16 mouse cellular contexts compared by ENCODE assay signal in the genomic region with DNA sequence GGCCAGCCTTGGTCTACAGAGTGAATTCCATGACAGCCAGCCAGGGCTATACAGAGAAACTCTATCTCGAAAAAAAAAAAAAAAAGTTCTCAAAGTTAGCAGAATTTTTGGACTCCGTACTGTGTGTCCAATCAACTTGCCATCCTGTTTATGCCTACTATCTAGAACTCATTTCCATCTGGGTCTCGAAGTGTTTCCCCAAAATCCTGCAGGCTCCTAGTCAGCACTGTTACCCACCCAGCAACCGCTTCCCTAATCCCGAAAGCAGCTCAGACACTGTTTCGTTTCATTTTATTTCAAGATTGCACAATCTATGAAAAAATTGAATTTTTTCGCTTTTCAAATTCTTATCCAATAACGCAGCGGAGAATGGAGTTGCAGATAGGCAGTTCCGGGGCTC. TPM values are rescaled to one million over a fixed set of nuclear protein-coding genes. Genes with fewer than 3 reads are reported as not detected.
DNase-seq lines count a peak whose midpoint lies in the region; ATAC-seq and TF ChIP-seq lines count a peak whose summit lies in the region.
"Had no signal": no experiment of that assay in that cellular context is flagged by ENCODE, and none has a peak within 500 bp of the region (broad histone marks: within the 10 kb centered on the region; RNA-seq: fewer than 3 reads in every experiment).

No protein-coding gene starts in this region.

- no peak overlapping the region for H3K4me3 ChIP-seq in liver, adult 2 months (ENCODE audit: insufficient read depth, low read depth, low read length)
- no peak overlapping the region for H3K4me3 ChIP-seq in liver, embryonic 11.5 days (ENCODE audit: low read depth, low read length)
- no peak overlapping the region for H3K4me3 ChIP-seq in thymus, adult 2 months (ENCODE audit: control insufficient read depth, insufficient read depth, low read length)
- H3K4me3 ChIP-seq: hindbrain, embryonic 13.5 days; neural tube, embryonic 12.5 days had no signal

- no peak overlapping the region for H3K9ac ChIP-seq in liver, adult 2 months (ENCODE audit: low read depth, low read length)
- no peak overlapping the region for H3K9ac ChIP-seq in liver, embryonic 11.5 days (ENCODE audit: low read depth, low read length)
- H3K9ac ChIP-seq: forebrain, embryonic 15.5 days; hindbrain, embryonic 13.5 days; neural tube, embryonic 12.5 days; stomach, embryonic 15.5 days had no signal

- ATAC-seq in liver, embryonic 11.5 days (replicated peaks; ENCODE audit: low FRiP score), result no peak
- peak; percentile 8 for ATAC-seq in common myeloid progenitor, adult 5-6 weeks (replicated peaks; ENCODE audit: low read depth, poor library complexity, severe bottlenecking)
- ATAC-seq in megakaryocyte, adult 5-6 weeks (ENCODE audit: poor library complexity, severe bottlenecking), result peak; percentile 16

- no peak for TF ChIP-seq POLR2A in liver, adult 2 months (IDR thresholded peaks at IDR 0.05; ENCODE audit: extremely low read depth, insufficient read depth, low read length)
- no peak for TF ChIP-seq POLR2A in thymus, adult 2 months (IDR thresholded peaks at IDR 0.05; ENCODE audit: control insufficient read depth, extremely low read depth, insufficient read depth, low read length, poor library complexity)

- WGBS in liver, adult 2 months, result 62% methylated on average over 10 of the region's 10 CpGs
- 79% methylated on average over 10 of the region's 10 CpGs for WGBS in liver, embryonic 11.5 days
- 92% methylated on average over 10 of the region's 10 CpGs for WGBS in thymus, adult 2 months

- no peak overlapping the region for H3K27ac ChIP-seq in liver, adult 2 months (replicated peaks; ENCODE audit: insufficient read depth, low read depth, low read length)
- no peak overlapping the region for H3K27ac ChIP-seq in liver, embryonic 11.5 days (ENCODE audit: low read depth, low read length)
- no peak overlapping the region for H3K27ac ChIP-seq in thymus, adult 2 months (ENCODE audit: control insufficient read depth, insufficient read depth, low read length)
- H3K27ac ChIP-seq: embryonic facial prominence, embryonic 10.5 days; forebrain, embryonic 15.5 days; hindbrain, embryonic 13.5 days; neural tube, embryonic 12.5 days; stomach, embryonic 15.5 days had no signal

- DNase-seq in gastrocnemius, adult 18-20 months (ENCODE audit: low spot score), result peak; percentile 23
- DNase-seq in gastrocnemius, postnatal 36 days, result no peak
- DNase-seq in liver, adult 2 months (ENCODE audit: extremely low read depth, low read depth, low spot score), result peak; percentile 24
- no peak for DNase-seq in liver, embryonic 11.5 days (ENCODE audit: low spot score)
- no peak for DNase-seq in right cerebral cortex, adult 2 months (ENCODE audit: low spot score in 2 of 2)
- no peak for DNase-seq in thymus, adult 2 months

- no peaks in the 10 kb centered on the region for H3K79me2 ChIP-seq in liver, adult 2 months (ENCODE audit: control insufficient read depth, insufficient read depth, low read length)

- no peak for TF ChIP-seq CTCF in liver, adult 2 months (IDR thresholded peaks at IDR 0.05; ENCODE audit: low read depth, low read length)
- TF ChIP-seq CTCF in thymus, adult 2 months (IDR thresholded peaks at IDR 0.05; ENCODE audit: borderline replicate concordance, control insufficient read depth, extremely low read depth, insufficient read depth, low read length, poor library complexity), result no peak

- H3K4me1 ChIP-seq in liver, adult 2 months (ENCODE audit: control insufficient read depth, insufficient read depth, low read length), result peaks cover 4% of the 10 kb centered on the region; the same call in 1 of the 2 replicates
- no peaks in the 10 kb centered on the region for H3K4me1 ChIP-seq in liver, embryonic 11.5 days (replicated peaks; ENCODE audit: control insufficient read depth, insufficient read depth, low read length)
- no peaks in the 10 kb centered on the region for H3K4me1 ChIP-seq in thymus, adult 2 months (replicated peaks; ENCODE audit: control insufficient read depth, insufficient read depth, low read length)
- H3K4me1 ChIP-seq: hindbrain, embryonic 13.5 days; neural tube, embryonic 12.5 days had no signal

- H3K36me3 ChIP-seq in liver, adult 2 months (ENCODE audit: control insufficient read depth, insufficient read depth, low read length), result peaks cover 12% of the 10 kb centered on the region
- peaks cover 3% of the 10 kb centered on the region; the same call in 1 of the 2 replicates for H3K36me3 ChIP-seq in liver, embryonic 11.5 days (ENCODE audit: control insufficient read depth, insufficient read depth, low read length)
- 0 out of 2 replicates have a peak, but pooled peaks cover 6% of the 10 kb centered on the region for H3K36me3 ChIP-seq in thymus, adult 2 months (ENCODE audit: control insufficient read depth, insufficient read depth, low read length)
- H3K36me3 ChIP-seq: stomach, embryonic 15.5 days had no signal

- intact Hi-C loops in gastrocnemius, postnatal 36 days (cut with DNase I), result no loop called here

- H3K4me2 ChIP-seq in liver, embryonic 11.5 days, result no peak overlapping the region

- H3K27me3 ChIP-seq in liver, adult 2 months (ENCODE audit: control insufficient read depth, insufficient read depth, low read length), result no peaks in the 10 kb centered on the region
- H3K27me3 ChIP-seq in liver, embryonic 11.5 days (replicated peaks; ENCODE audit: control insufficient read depth, insufficient read depth, low read length), result no peaks in the 10 kb centered on the region
- H3K27me3 ChIP-seq in thymus, adult 2 months (ENCODE audit: control insufficient read depth, insufficient read depth, low read length), result no peaks in the 10 kb centered on the region
- H3K27me3 ChIP-seq: forebrain, embryonic 15.5 days; heart, embryonic 13.5 days; hindbrain, embryonic 13.5 days; neural tube, embryonic 12.5 days; stomach, embryonic 15.5 days had no signal

- H3K9me3 ChIP-seq in liver, embryonic 11.5 days (ENCODE audit: control insufficient read depth, low read length), result no peaks in the 10 kb centered on the region
- H3K9me3 ChIP-seq: embryonic facial prominence, embryonic 10.5 days; forebrain, embryonic 15.5 days; heart, embryonic 13.5 days; hindbrain, embryonic 13.5 days; neural tube, embryonic 12.5 days; stomach, embryonic 15.5 days had no signal

RNA-seq across cellular contexts. Expression of a gene that starts 0.3 kb away (rescaled TPM):
- total RNA-seq in gastrocnemius, adult 18-20 months (2021), result under 1 TPM in 1 of 2 experiments, not detected in 1; 0.24 TPM
- under 1 TPM in 1 of 2 experiments, not detected in 1; 0.41 TPM for total RNA-seq in gastrocnemius, postnatal 36 days (2021)
- 0.81 and 1.1 TPM in 2 replicates for total RNA-seq in liver, adult 2 months (2014; rRNA removed)
- 0.16 TPM in 1 of 2 replicates, not detected in the other for polyA plus RNA-seq in liver, adult 2 months (2012; rRNA removed)
- polyA plus RNA-seq in liver, embryonic 11.5 days (2014; fragmentation: Nextera tagmentation; extraction: Ambion mirVana), result 2.8 and 2.9 TPM in 2 replicates
- 1.5 and 5.4 TPM in 2 replicates for total RNA-seq in common myeloid progenitor, adult 5-6 weeks (2017)
- 14.4 and 16.7 TPM in 2 replicates for total RNA-seq in megakaryocyte, adult 5-6 weeks (2015)
- total RNA-seq in megakaryocyte, adult 5-6 weeks (2017), result 6.7 and 9.6 TPM in 2 replicates
- polyA plus RNA-seq in thymus, adult 2 months (2012; rRNA removed), result 0.71 and 0.93 TPM in 2 replicates
- polyA plus RNA-seq: heart, embryonic 13.5 days had no signal

RNA-seq across cellular contexts. Expression of a gene that starts 11.2 kb away (rescaled TPM):
- 1 to 10 TPM; 2.2 to 6.2 TPM for total RNA-seq in gastrocnemius, adult 18-20 months (2021)
- 1 to 10 TPM; 2.4 to 5.2 TPM for total RNA-seq in gastrocnemius, postnatal 36 days (2021)
- 51.7 and 94.7 TPM in 2 replicates for total RNA-seq in liver, adult 2 months (2014; rRNA removed)
- 45.7 and 80.3 TPM in 2 replicates for polyA plus RNA-seq in liver, adult 2 months (2012; rRNA removed)
- not detected in 2 replicates for polyA plus RNA-seq in liver, embryonic 11.5 days (2014; fragmentation: Nextera tagmentation; extraction: Ambion mirVana)
- total RNA-seq in common myeloid progenitor, adult 5-6 weeks (2017), result 34.9 and 44.0 TPM in 2 replicates
- 43.8 TPM in 1 of 2 replicates, not detected in the other for total RNA-seq in megakaryocyte, adult 5-6 weeks (2015)
- 161 and 177 TPM in 2 replicates for total RNA-seq in megakaryocyte, adult 5-6 weeks (2017)
- polyA plus RNA-seq in thymus, adult 2 months (2012; rRNA removed), result 20.1 and 27.8 TPM in 2 replicates
- polyA plus RNA-seq: embryonic facial prominence, embryonic 10.5 days; forebrain, embryonic 15.5 days; heart, embryonic 13.5 days; hindbrain, embryonic 13.5 days; intestine, embryonic 16.5 days; kidney, embryonic 16.5 days; neural tube, embryonic 12.5 days; stomach, embryonic 15.5 days had no signal

RNA-seq across cellular contexts. Expression of a gene that starts 24.6 kb away (rescaled TPM):
- total RNA-seq in gastrocnemius, adult 18-20 months (2021), result 1 to 10 TPM; 3.3 to 4.5 TPM
- 1 to 10 TPM; 3.9 to 4.3 TPM for total RNA-seq in gastrocnemius, postnatal 36 days (2021)
- total RNA-seq in liver, adult 2 months (2014; rRNA removed), result 102 and 111 TPM in 2 replicates
- 83.1 and 97.7 TPM in 2 replicates for polyA plus RNA-seq in liver, adult 2 months (2012; rRNA removed)
- polyA plus RNA-seq in liver, embryonic 11.5 days (2014; fragmentation: Nextera tagmentation; extraction: Ambion mirVana), result 86.7 and 87.7 TPM in 2 replicates
- 144 and 156 TPM in 2 replicates for total RNA-seq in common myeloid progenitor, adult 5-6 weeks (2017)
- 329 and 405 TPM in 2 replicates for total RNA-seq in megakaryocyte, adult 5-6 weeks (2015)
- total RNA-seq in megakaryocyte, adult 5-6 weeks (2017), result 158 and 204 TPM in 2 replicates
- polyA plus RNA-seq in thymus, adult 2 months (2012; rRNA removed), result 29.1 and 33.6 TPM in 2 replicates

RNA-seq across cellular contexts. Expression of a gene that starts 24.8 kb away (rescaled TPM):
- 10 to 100 TPM; 16.1 to 16.7 TPM for total RNA-seq in gastrocnemius, adult 18-20 months (2021)
- total RNA-seq in gastrocnemius, postnatal 36 days (2021), result 10 to 100 TPM; 12.4 to 15.4 TPM
- 11.9 and 18.7 TPM in 2 replicates for total RNA-seq in liver, adult 2 months (2014; rRNA removed)
- polyA plus RNA-seq in liver, adult 2 months (2012; rRNA removed), result 40.5 and 43.6 TPM in 2 replicates
- 36.9 and 42.2 TPM in 2 replicates for polyA plus RNA-seq in liver, embryonic 11.5 days (2014; fragmentation: Nextera tagmentation; extraction: Ambion mirVana)
- total RNA-seq in common myeloid progenitor, adult 5-6 weeks (2017), result 15.6 and 17.3 TPM in 2 replicates
- total RNA-seq in megakaryocyte, adult 5-6 weeks (2015), result 115 and 118 TPM in 2 replicates
- 38.5 and 39.9 TPM in 2 replicates for total RNA-seq in megakaryocyte, adult 5-6 weeks (2017)
- 90.8 and 93.2 TPM in 2 replicates for polyA plus RNA-seq in thymus, adult 2 months (2012; rRNA removed)

RNA-seq across cellular contexts. Expression of a gene that starts 30.7 kb away (rescaled TPM):
- 10 to 100 TPM; 29.1 to 29.2 TPM for total RNA-seq in gastrocnemius, adult 18-20 months (2021)
- total RNA-seq in gastrocnemius, postnatal 36 days (2021), result 10 to 100 TPM; 26.9 to 28.6 TPM
- total RNA-seq in liver, adult 2 months (2014; rRNA removed), result 27.8 and 33.6 TPM in 2 replicates
- 27.1 and 28.4 TPM in 2 replicates for polyA plus RNA-seq in liver, adult 2 months (2012; rRNA removed)
- polyA plus RNA-seq in liver, embryonic 11.5 days (2014; fragmentation: Nextera tagmentation; extraction: Ambion mirVana), result 251 and 267 TPM in 2 replicates
- total RNA-seq in common myeloid progenitor, adult 5-6 weeks (2017), result 206 and 222 TPM in 2 replicates
- total RNA-seq in megakaryocyte, adult 5-6 weeks (2015), result 46.3 and 64.2 TPM in 2 replicates
- total RNA-seq in megakaryocyte, adult 5-6 weeks (2017), result 34.8 and 47.0 TPM in 2 replicates
- 44.5 and 54.1 TPM in 2 replicates for polyA plus RNA-seq in thymus, adult 2 months (2012; rRNA removed)

Comparison
In these comparisons a context has a peak if more than half of its experiments do, and no peak if none do; other contexts are left out.
1. DNase-seq: peak in gastrocnemius, adult 18-20 months (single experiment) and liver, adult 2 months (single experiment); none in gastrocnemius, postnatal 36 days (0 of 2), liver, embryonic 11.5 days (single experiment), right cerebral cortex, adult 2 months (0 of 2) and thymus, adult 2 months (single experiment).
2. RNA of a gene that starts 24.6 kb away (total RNA-seq): 158 to 405 TPM in megakaryocyte, adult 5-6 weeks, 144 to 156 TPM in common myeloid progenitor, adult 5-6 weeks and 102 to 111 TPM in liver, adult 2 months; 3.3 to 4.5 TPM in gastrocnemius, adult 18-20 months and 3.9 to 4.3 TPM in gastrocnemius, postnatal 36 days; every median in the first group is over 10 times any median in the second.